Mouse (Mus musculus): ENCODE data around the gene Slc6a17. TPM values are rescaled to one million over a fixed set of nuclear protein-coding genes. Genes with fewer than 3 reads are reported as not detected.

The Slc6a17 gene
- polyA plus RNA-seq, 1 experiment = 0.88 TPM

- no peaks in the 10 kb centered on the region for H3K27me3 ChIP-seq (ENCODE audit: control insufficient read depth, insufficient read depth, low read length)
These were observed 93.4 kb downstream of the Slc6a17 start for GRCm38 (mm10) chr3:107424258-107425041.

GRCm38 (mm10) chr3:107420156-107420555, 97.7 kb downstream of the Slc6a17 start:
- H3K4me1 ChIP-seq (ENCODE audit: control insufficient read depth, insufficient read depth, low read length) = no peaks in the 10 kb centered on the region
- H3K27ac ChIP-seq (ENCODE audit: control insufficient read depth, insufficient read depth, low read depth, low read length) = no peak overlapping the region
- no peak overlapping the region for H3K4me3 ChIP-seq (ENCODE audit: control insufficient read depth, low read depth, low read length)
- no peak for TF ChIP-seq POLR2A (IDR thresholded peaks at IDR 0.05; ENCODE audit: control insufficient read depth, low read depth, low read length)
- TF ChIP-seq CTCF (IDR thresholded peaks at IDR 0.05; ENCODE audit: control insufficient read depth, insufficient read depth, insufficient replicate concordance, low read depth, low read length) = no peak
- H3K36me3 ChIP-seq (ENCODE audit: control insufficient read depth, insufficient read depth, low read length) = no peaks in the 10 kb centered on the region
- no peaks in the 10 kb centered on the region for H3K27me3 ChIP-seq (ENCODE audit: control insufficient read depth, insufficient read depth, low read length)

More at GRCm38 (mm10) chr3:107424258-107425041, 93.4 kb downstream of the Slc6a17 start:
- Histone ChIP-seq H3K4me1 (ENCODE audit: control insufficient read depth, insufficient read depth, low read length) (no peaks in the 10 kb centered on the region), H3K36me3 (ENCODE audit: control insufficient read depth, insufficient read depth, low read length) (no peaks in the 10 kb centered on the region), H3K4me3 (ENCODE audit: control insufficient read depth, low read depth, low read length) (no peak overlapping the region), H3K27ac (ENCODE audit: control insufficient read depth, insufficient read depth, low read depth, low read length) (no peak overlapping the region)
- no peak for TF ChIP-seq POLR2A (IDR thresholded peaks at IDR 0.05; ENCODE audit: control insufficient read depth, low read depth, low read length)
- no peak for TF ChIP-seq CTCF (IDR thresholded peaks at IDR 0.05; ENCODE audit: control insufficient read depth, insufficient read depth, insufficient replicate concordance, low read depth, low read length)

Other genes starting within 250 kb of the Slc6a17 start
- gene Lamtor5, start 239.2 kb downstream of the Slc6a17 start, polyA plus RNA-seq (2012; rRNA removed) = 73.5 and 76.0 TPM in 2 replicates
- gene Slc16a4, start 226.8 kb downstream of the Slc6a17 start, polyA plus RNA-seq (2012; rRNA removed) = 0.51 and 1.1 TPM in 2 replicates
- 8.5 and 8.8 TPM in 2 replicates for gene Rbm15, start 184.3 kb downstream of the Slc6a17 start, polyA plus RNA-seq (2012; rRNA removed)
- 0.07 and 1.8 TPM in 2 replicates for gene Kcnc4, start 58.5 kb downstream of the Slc6a17 start, polyA plus RNA-seq (2012; rRNA removed)
- gene Ubl4b, start 37.1 kb upstream of the Slc6a17 start, polyA plus RNA-seq (2012; rRNA removed) = 249 and 255 TPM in 2 replicates
- 0.05 and 0.18 TPM in 2 replicates for gene Alx3, start 77.0 kb upstream of the Slc6a17 start, polyA plus RNA-seq (2012; rRNA removed)
- not detected in 2 replicates for gene Gm10961, start 113.3 kb upstream of the Slc6a17 start, polyA plus RNA-seq (2012; rRNA removed)
- 19.2 and 21.2 TPM in 2 replicates for gene Strip1, start 113.7 kb upstream of the Slc6a17 start, polyA plus RNA-seq (2012; rRNA removed)
- 35.7 and 48.2 TPM in 2 replicates for gene Ahcyl1, start 178.5 kb upstream of the Slc6a17 start, polyA plus RNA-seq (2012; rRNA removed)
- 2.8 and 3.5 TPM in 2 replicates for gene Csf1, start 242.5 kb upstream of the Slc6a17 start, polyA plus RNA-seq (2012; rRNA removed)